Mouse (Mus musculus) heart, postnatal 0 days (tissue): ENCODE data around the gene Csnk2a2.

Experiments
- CTCF ChIP-seq: IDR thresholded peaks from 2 replicates; pipeline ENCODE4 v1.5.1; 2016; ENCODE audit warnings: antibody characterized with exemption, control low read depth, low read depth
- EP300 ChIP-seq: IDR thresholded peaks from 2 replicates; pipeline ENCODE4 v1.6.1; 2016; ENCODE audit warnings: antibody characterized with exemption, low read depth

DNA sequence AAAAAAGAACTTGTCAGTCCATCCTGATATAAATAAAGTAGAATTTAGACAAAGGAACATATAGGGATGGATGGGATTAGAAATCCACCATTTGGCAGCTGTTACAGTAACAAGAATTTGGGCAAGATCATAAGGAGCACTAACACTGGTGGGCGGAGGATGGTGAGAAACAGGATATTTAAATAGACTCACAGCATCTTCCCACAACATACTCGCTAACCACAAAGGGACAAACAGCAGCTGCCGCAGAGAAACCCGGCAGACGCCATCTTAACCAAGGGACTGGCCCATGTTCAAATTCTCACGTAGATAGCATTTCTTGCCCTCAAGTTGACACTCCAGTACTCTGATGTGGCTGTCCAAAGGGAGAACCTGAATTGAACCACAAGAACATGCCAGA is 27.1 kb upstream of the Csnk2a2 start:
- no peak for TF ChIP-seq EP300
- TF ChIP-seq CTCF, result no peak
